ENCODE assay signal across 20 mouse cellular contexts in the genomic region with DNA sequence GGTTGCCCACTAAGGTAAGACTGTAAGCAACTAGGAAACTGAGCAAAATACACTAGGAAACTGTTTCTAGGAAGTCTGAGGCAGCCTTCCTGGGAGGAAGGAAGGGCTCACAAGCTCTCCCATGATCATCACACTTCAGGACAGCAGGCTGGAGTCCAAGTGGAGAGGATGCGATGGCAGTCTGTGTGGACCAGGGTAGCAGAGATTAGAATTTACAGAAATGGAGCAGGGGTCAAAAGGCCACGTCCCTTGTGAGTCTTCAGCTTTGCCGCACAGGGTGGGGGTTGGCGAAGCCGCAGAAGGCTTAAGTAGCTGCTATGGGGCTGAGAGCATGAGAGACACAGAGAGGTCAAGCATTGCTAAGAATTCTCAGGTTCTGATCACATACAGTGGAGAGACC. TPM values are rescaled to one million over a fixed set of nuclear protein-coding genes. Genes with fewer than 3 reads are reported as not detected.
DNase-seq lines count a peak whose midpoint lies in the region; ATAC-seq lines count a peak whose summit lies in the region.
"Had no signal": no experiment of that assay in that cellular context is flagged by ENCODE, and none has a peak within 500 bp of the region (broad histone marks: within the 10 kb centered on the region; RNA-seq: fewer than 3 reads in every experiment).

No protein-coding gene starts in this region.

- no peaks in the 10 kb centered on the region for H3K9me3 ChIP-seq in kidney, embryonic 15.5 days (replicated peaks)
- no peaks in the 10 kb centered on the region for H3K9me3 ChIP-seq in embryonic facial prominence, embryonic 12.5 days
- H3K9me3 ChIP-seq: embryonic facial prominence, embryonic 15.5 days; forebrain, embryonic 10.5 days; heart, embryonic 15.5 days had no signal

- intact Hi-C loops in heart, postnatal 25 days (cut with DNase I), result no loop called here

- H3K4me2 ChIP-seq in kidney, embryonic 15.5 days, result no peak overlapping the region
- no peak overlapping the region for H3K4me2 ChIP-seq in embryonic facial prominence, embryonic 12.5 days (replicated peaks)
- H3K4me2 ChIP-seq: embryonic facial prominence, embryonic 15.5 days; heart, embryonic 15.5 days had no signal

- H3K27me3 ChIP-seq in kidney, embryonic 15.5 days, result no peaks in the 10 kb centered on the region
- H3K27me3 ChIP-seq in embryonic facial prominence, embryonic 12.5 days, result no peaks in the 10 kb centered on the region
- H3K27me3 ChIP-seq: embryonic facial prominence, embryonic 15.5 days; heart, embryonic 15.5 days; Patski had no signal

- no peak overlapping the region for H3K4me3 ChIP-seq in kidney, embryonic 15.5 days (replicated peaks)
- no peak overlapping the region for H3K4me3 ChIP-seq in embryonic facial prominence, embryonic 12.5 days
- H3K4me3 ChIP-seq: embryonic facial prominence, embryonic 15.5 days; forebrain, embryonic 10.5 days; heart, embryonic 15.5 days had no signal

- H3K9ac ChIP-seq in kidney, embryonic 15.5 days, result no peak overlapping the region
- no peak overlapping the region for H3K9ac ChIP-seq in embryonic facial prominence, embryonic 12.5 days
- H3K9ac ChIP-seq: embryonic facial prominence, embryonic 15.5 days; heart, embryonic 15.5 days; liver, postnatal 0 days had no signal

- H3K36me3 ChIP-seq in kidney, embryonic 15.5 days, result no peaks in the 10 kb centered on the region
- H3K36me3 ChIP-seq in embryonic facial prominence, embryonic 12.5 days, result no peaks in the 10 kb centered on the region
- H3K36me3 ChIP-seq: embryonic facial prominence, embryonic 15.5 days; forebrain, embryonic 10.5 days; heart, embryonic 15.5 days had no signal

- no peak overlapping the region for H3K27ac ChIP-seq in kidney, embryonic 15.5 days
- H3K27ac ChIP-seq in embryonic facial prominence, embryonic 12.5 days, result no peak overlapping the region
- H3K27ac ChIP-seq: embryonic facial prominence, embryonic 15.5 days; forebrain, embryonic 10.5 days; heart, embryonic 15.5 days; macrophage had no signal

- peak; percentile 93 for DNase-seq in heart, adult 11 months
- DNase-seq in heart, postnatal 25 days (ENCODE audit: low spot score), result no peak
- DNase-seq in kidney, adult 8-10 months, result peak; percentile 25 to 36
- peak; percentile 41 for DNase-seq in adrenal gland, postnatal 14 days
- DNase-seq in B cell, adult 2 months, result no peak
- no peak for DNase-seq in cerebellum, postnatal 4 days (ENCODE audit: low spot score in 2 of 2)
- DNase-seq: cerebellum, adult 11-12 months; cerebellum, postnatal 25 days; liver; liver, postnatal 0 days; midbrain, embryonic 14.5 days; thymus, postnatal 36 days had no signal

- no peak for ATAC-seq in kidney, embryonic 15.5 days (replicated peaks; ENCODE audit: low FRiP score)
- ATAC-seq in embryonic facial prominence, embryonic 12.5 days (ENCODE audit: insufficient number of reproducible peaks, insufficient read depth, low FRiP score, low TSS enrichment), result 0 out of 2 replicates have a peak, but pooled peaks have one; percentile 10
- ATAC-seq: activated CD4-positive, CD25-positive, alpha-beta regulatory T cell, adult 4 months; liver, postnatal 0 days; Patski had no signal

- H3K4me1 ChIP-seq in kidney, embryonic 15.5 days, result peaks cover 10% of the 10 kb centered on the region
- no peaks in the 10 kb centered on the region for H3K4me1 ChIP-seq in embryonic facial prominence, embryonic 12.5 days

- 83% methylated on average over 5 of the region's 5 CpGs for WGBS in kidney, embryonic 15.5 days
- WGBS in embryonic facial prominence, embryonic 12.5 days, result 67% methylated on average over 5 of the region's 5 CpGs

RNA-seq across cellular contexts. Expression of a gene that starts 37.1 kb away (rescaled TPM):
- total RNA-seq in heart, postnatal 25 days (2021), result 1 to 10 TPM; 1.9 to 2.1 TPM
- 32.6 and 34.0 TPM in 2 replicates for polyA plus RNA-seq in kidney, embryonic 15.5 days (2015; fragmentation: Nextera tagmentation; extraction: Ambion mirVana)
- 13.2 and 16.2 TPM in 2 replicates for total RNA-seq in adrenal gland, postnatal 14 days (2021)
- polyA plus RNA-seq in embryonic facial prominence, embryonic 12.5 days (2016; fragmentation: Nextera tagmentation; extraction: Ambion mirVana), result 39.0 and 40.1 TPM in 2 replicates
- polyA plus RNA-seq: activated CD4-positive, CD25-positive, alpha-beta regulatory T cell, adult 4 months had no signal

Comparison
In these comparisons a context has a peak if more than half of its experiments do, and no peak if none do; other contexts are left out.
1. DNase-seq: peak in heart, adult 11 months (single experiment), kidney, adult 8-10 months (2 of 2) and adrenal gland, postnatal 14 days (single experiment); none in heart, postnatal 25 days (single experiment), B cell, adult 2 months (0 of 2) and cerebellum, postnatal 4 days (0 of 2).